Mouse (Mus musculus): ENCODE data around the gene Tmem150a.

- TF ChIP-seq CTCF (IDR thresholded peaks at IDR 0.05; ENCODE audit: low read depth, low read length): no peak
- TF ChIP-seq POLR2A (IDR thresholded peaks at IDR 0.05; ENCODE audit: borderline replicate concordance, low read depth, low read length): no peak
Measured at GRCm38 (mm10) chr6:72345633-72346032, 9.6 kb upstream of the Tmem150a start.
